Mouse (Mus musculus) liver, embryonic 13.5 days (tissue): Measurements from ENCODE around the gene H60b. TPM values are rescaled to one million over a fixed set of nuclear protein-coding genes. Genes with fewer than 3 reads are reported as not detected.

Source experiments
- ATAC-seq: fragments of 200-750 bp; cut with Nextera tagmentation; 2 replicates; pipeline ENCODE4 v1.8.0; 2017; ENCODE audit warnings: low read depth, mild to moderate bottlenecking, moderate number of reproducible peaks, moderate library complexity
- DNase-seq: peaks from one replicate; pipeline ENCODE4 v3.0.0; 2022
- H3K27ac ChIP-seq: fragments of 300-500 bp; sonication (generic); 2 replicates; pipeline ENCODE4 v1.5.1; 2015; ENCODE audit warnings: moderate library complexity, mild to moderate bottlenecking, inconsistent platforms
- H3K27me3 ChIP-seq: fragments of 300-500 bp; sonication (generic); 2 replicates; pipeline ENCODE4 v1.6.1; 2015; ENCODE audit warnings: mild to moderate bottlenecking, inconsistent platforms
- H3K36me3 ChIP-seq: fragments of 300-500 bp; sonication (generic); 2 replicates; pipeline ENCODE4 v1.6.1; 2015; ENCODE audit warnings: mild to moderate bottlenecking, inconsistent platforms
- H3K4me1 ChIP-seq: fragments of 300-500 bp; sonication (generic); replicated peaks from 2 replicates; pipeline ENCODE4 v1.6.1; 2015; ENCODE audit warnings: inconsistent platforms
- H3K4me2 ChIP-seq: fragments of 300-500 bp; sonication (generic); 2 replicates; pipeline ENCODE4 v1.6.1; 2015; ENCODE audit warnings: inconsistent platforms, mild to moderate bottlenecking, moderate library complexity
- H3K4me3 ChIP-seq: fragments of 300-500 bp; sonication (generic); replicated peaks from 2 replicates; pipeline ENCODE4 v1.5.1; 2015; ENCODE audit warnings: mild to moderate bottlenecking, inconsistent platforms
- H3K9ac ChIP-seq: fragments of 300-500 bp; sonication (generic); 2 replicates; pipeline ENCODE4 v1.6.1; 2015; ENCODE audit warnings: mild to moderate bottlenecking, inconsistent platforms
- H3K9me3 ChIP-seq: fragments of 300-500 bp; sonication (generic); replicated peaks from 2 replicates; pipeline ENCODE4 v1.6.1; 2016; ENCODE audit warnings: inconsistent platforms
- WGBS: fragments of 180-500 bp; shearing (Covaris S2); methylation state at CpG from one replicate; pipeline ENCODE4 v1.1.7; 2015; ENCODE audit not compliant: insufficient replicate concordance; 5-methylcytosine and 5-hydroxymethylcytosine counted together
- polyA plus RNA-seq: library from polyadenylated mRNA; unstranded; fragments of >200 nt; fragmentation: Nextera tagmentation; extraction: Ambion mirVana; gene quantifications from 2 replicates; pipeline ENCODE4 v1.2.1, GENCODE M21; 2015

H60b gene
- polyA plus RNA-seq, 1 experiment from 2014 or later, result 0.12 TPM

- no peak overlapping the region for H3K9ac ChIP-seq
- H3K27ac ChIP-seq, result no peak overlapping the region
- ATAC-seq (no peak), DNase-seq (no peak)
- no peak overlapping the region for H3K4me3 ChIP-seq
- H3K27me3 ChIP-seq, result no peaks in the 10 kb centered on the region
- no peaks in the 10 kb centered on the region for H3K36me3 ChIP-seq
- H3K9me3 ChIP-seq, result no peaks in the 10 kb centered on the region
- H3K4me1 ChIP-seq, result no peaks in the 10 kb centered on the region
- H3K4me2 ChIP-seq, result no peak overlapping the region
- 54% methylated on average over 5 of the region's 5 CpGs for WGBS
Measured at GRCm38 (mm10) chr10:22297033-22297762, 138.8 kb downstream of the H60b start.

- no peak overlapping the region for H3K4me2 ChIP-seq
- no peaks in the 10 kb centered on the region for H3K27me3 ChIP-seq
- H3K27ac ChIP-seq, result no peak overlapping the region
- no peak overlapping the region for H3K9ac ChIP-seq
- ATAC-seq (no peak), DNase-seq (no peak)
- no peaks in the 10 kb centered on the region for H3K4me1 ChIP-seq
- H3K9me3 ChIP-seq, result no peaks in the 10 kb centered on the region
- no peak overlapping the region for H3K4me3 ChIP-seq
- H3K36me3 ChIP-seq, result no peaks in the 10 kb centered on the region
- WGBS, result 60% methylated on average over 8 of the region's 8 CpGs
Measured at GRCm38 (mm10) chr10:22297766-22298461, 139.5 kb downstream of the H60b start.

- Histone ChIP-seq H3K4me3 (no peak overlapping the region), H3K4me2 (no peak overlapping the region), H3K9ac (no peak overlapping the region), H3K36me3 (no peaks in the 10 kb centered on the region), H3K4me1 (no peaks in the 10 kb centered on the region), H3K9me3 (no peaks in the 10 kb centered on the region), H3K27ac (no peak overlapping the region), H3K27me3 (no peaks in the 10 kb centered on the region)
- ATAC-seq (no peak), DNase-seq (no peak)
- WGBS, result 36% methylated on average over 2 of the region's 2 CpGs
Measured at GRCm38 (mm10) chr10:22299324-22299723, 140.9 kb downstream of the H60b start.

- Histone ChIP-seq H3K4me3 (no peak overlapping the region), H3K4me2 (0 out of 2 replicates have a peak overlapping the region, but pooled peaks have one; percentile 8), H3K9ac (no peak overlapping the region), H3K27ac (no peak overlapping the region), H3K27me3 (no peaks in the 10 kb centered on the region), H3K36me3 (no peaks in the 10 kb centered on the region), H3K9me3 (no peaks in the 10 kb centered on the region), H3K4me1 (no peaks in the 10 kb centered on the region)
- 40% methylated on average over 1 of the region's 1 CpGs for WGBS
- DNase-seq, result no peak
- ATAC-seq, result no peak
Measured at GRCm38 (mm10) chr10:22301641-22302040, 143.3 kb downstream of the H60b start.

- ATAC-seq (no peak), DNase-seq (no peak)
- Histone ChIP-seq H3K4me2 (no peak overlapping the region), H3K4me3 (no peak overlapping the region), H3K36me3 (no peaks in the 10 kb centered on the region), H3K27ac (no peak overlapping the region), H3K9ac (no peak overlapping the region), H3K4me1 (no peaks in the 10 kb centered on the region), H3K9me3 (no peaks in the 10 kb centered on the region), H3K27me3 (no peaks in the 10 kb centered on the region)
- WGBS, result 26% methylated on average over 5 of the region's 5 CpGs
Measured at GRCm38 (mm10) chr10:22302344-22303057, 144.1 kb downstream of the H60b start.

- Histone ChIP-seq H3K4me2 (no peak overlapping the region), H3K27ac (no peak overlapping the region), H3K27me3 (no peaks in the 10 kb centered on the region), H3K4me1 (no peaks in the 10 kb centered on the region), H3K9me3 (no peaks in the 10 kb centered on the region), H3K36me3 (no peaks in the 10 kb centered on the region), H3K4me3 (no peak overlapping the region), H3K9ac (no peak overlapping the region)
- ATAC-seq, result no peak
- no peak for DNase-seq
- WGBS, result 67% methylated on average over 6 of the region's 6 CpGs
Measured at GRCm38 (mm10) chr10:22303736-22304135, 145.3 kb downstream of the H60b start.

- no peak overlapping the region for H3K4me2 ChIP-seq
- H3K9me3 ChIP-seq, result no peaks in the 10 kb centered on the region
- H3K27ac ChIP-seq, result no peak overlapping the region
- 56% methylated on average over 4 of the region's 4 CpGs for WGBS
- no peaks in the 10 kb centered on the region for H3K27me3 ChIP-seq
- DNase-seq (no peak), ATAC-seq (no peak)
- H3K4me3 ChIP-seq, result no peak overlapping the region
- H3K4me1 ChIP-seq, result no peaks in the 10 kb centered on the region
- H3K36me3 ChIP-seq, result no peaks in the 10 kb centered on the region
- H3K9ac ChIP-seq, result no peak overlapping the region
Measured at GRCm38 (mm10) chr10:22305801-22306200, 147.4 kb downstream of the H60b start.

- Histone ChIP-seq H3K36me3 (no peaks in the 10 kb centered on the region), H3K9me3 (no peaks in the 10 kb centered on the region), H3K4me1 (no peaks in the 10 kb centered on the region), H3K9ac (no peak overlapping the region), H3K4me3 (peak overlapping the region; percentile 21), H3K4me2 (peak overlapping the region; percentile 38), H3K27me3 (no peaks in the 10 kb centered on the region), H3K27ac (no peak overlapping the region)
- 0 out of 2 replicates have a peak, but pooled peaks have one; percentile 55 for ATAC-seq
- 9% methylated on average over 4 of the region's 4 CpGs for WGBS
- peak; percentile 70 for DNase-seq
Measured at GRCm38 (mm10) chr10:22306452-22306851, 148.1 kb downstream of the H60b start.

- Histone ChIP-seq H3K9me3 (no peaks in the 10 kb centered on the region), H3K27ac (no peak overlapping the region), H3K27me3 (no peaks in the 10 kb centered on the region), H3K9ac (no peak overlapping the region), H3K4me3 (no peak overlapping the region), H3K4me2 (no peak overlapping the region), H3K4me1 (no peaks in the 10 kb centered on the region), H3K36me3 (no peaks in the 10 kb centered on the region)
- ATAC-seq (no peak), DNase-seq (no peak)
- 58% methylated on average over 1 of the region's 1 CpGs for WGBS
Measured at GRCm38 (mm10) chr10:22308221-22308620, 149.8 kb downstream of the H60b start.

- no peak for DNase-seq
Measured at GRCm38 (mm10) chr10:22322858-22323257, 164.5 kb downstream of the H60b start.

More at GRCm38 (mm10) chr10:22322858-22323257, 164.5 kb downstream of the H60b start:
- WGBS, result 68% methylated on average over 2 of the region's 2 CpGs
- Histone ChIP-seq H3K4me2 (no peak overlapping the region), H3K4me3 (no peak overlapping the region), H3K27me3 (no peaks in the 10 kb centered on the region), H3K9ac (no peak overlapping the region), H3K27ac (no peak overlapping the region), H3K36me3 (no peaks in the 10 kb centered on the region), H3K9me3 (no peaks in the 10 kb centered on the region), H3K4me1 (no peaks in the 10 kb centered on the region)
- no peak for ATAC-seq
